17 mouse cellular contexts compared by ENCODE assay signal in genomic region chr3:82138002-82138667, GRCm38 (mm10). TPM values are rescaled to one million over a fixed set of nuclear protein-coding genes. Genes with fewer than 3 reads are reported as not detected.
DNase-seq lines count a peak whose midpoint lies in the region; ATAC-seq and TF ChIP-seq lines count a peak whose summit lies in the region.
"Had no signal": no experiment of that assay in that cellular context is flagged by ENCODE, and none has a peak within 500 bp of the region (broad histone marks: within the 10 kb centered on the region; RNA-seq: fewer than 3 reads in every experiment).

No protein-coding gene starts in this region.

- H3K27ac ChIP-seq in heart, embryonic 11.5 days (ENCODE audit: low read depth, low read length): peak overlapping the region; percentile 37; the same call in 1 of the 2 replicates
- 0 out of 2 replicates have a peak overlapping the region, but pooled peaks have one; percentile 66 for H3K27ac ChIP-seq in kidney, embryonic 16.5 days (ENCODE audit: low read length)
- H3K27ac ChIP-seq in kidney, adult 2 months (ENCODE audit: insufficient read depth, low read depth, low read length): no peak overlapping the region
- H3K27ac ChIP-seq in neural tube, embryonic 13.5 days (replicated peaks): no peak overlapping the region
- H3K27ac ChIP-seq in hindbrain, postnatal 0 days: no peak overlapping the region
- H3K27ac ChIP-seq: embryonic facial prominence, embryonic 12.5 days; limb, embryonic 10.5 days; liver, embryonic 12.5 days; macrophage; midbrain, embryonic 13.5 days had no signal

- H3K9me3 ChIP-seq in heart, embryonic 11.5 days (replicated peaks; ENCODE audit: control insufficient read depth, low read length): no peaks in the 10 kb centered on the region
- no peaks in the 10 kb centered on the region for H3K9me3 ChIP-seq in kidney, embryonic 16.5 days (ENCODE audit: low read length)
- no peaks in the 10 kb centered on the region for H3K9me3 ChIP-seq in neural tube, embryonic 13.5 days
- no peaks in the 10 kb centered on the region for H3K9me3 ChIP-seq in hindbrain, postnatal 0 days (ENCODE audit: low read length)
- H3K9me3 ChIP-seq: embryonic facial prominence, embryonic 12.5 days; limb, embryonic 10.5 days; liver, embryonic 12.5 days; midbrain, embryonic 13.5 days had no signal

- 66% methylated on average over 13 of the region's 13 CpGs for WGBS in heart, embryonic 11.5 days (ENCODE audit: insufficient replicate concordance)
- WGBS in kidney, embryonic 16.5 days: 24% methylated on average over 13 of the region's 13 CpGs
- 37% methylated on average over 13 of the region's 13 CpGs for WGBS in kidney, adult 2 months
- WGBS in neural tube, embryonic 13.5 days: 27% methylated on average over 13 of the region's 13 CpGs
- 58% methylated on average over 13 of the region's 13 CpGs for WGBS in hindbrain, postnatal 0 days

- DNase-seq in heart, postnatal 14 days: no peak
- no peak for DNase-seq in kidney, adult 2 months
- DNase-seq in neural tube, embryonic 10.5 days (ENCODE audit: extremely low spot score, low spot score): no peak
- DNase-seq in hindbrain, postnatal 0 days (ENCODE audit: low spot score): no peak
- DNase-seq: adrenal gland, adult 2 months; cerebellum, adult 2 months; right cerebral cortex, postnatal 25 days; thymus, postnatal 4 days had no signal

- H3K4me2 ChIP-seq in heart, embryonic 11.5 days: no peak overlapping the region
- H3K4me2 ChIP-seq in kidney, embryonic 16.5 days (replicated peaks; ENCODE audit: low read depth, low read length): 0 out of 2 replicates have a peak overlapping the region, but pooled peaks have one; percentile 12
- no peak overlapping the region for H3K4me2 ChIP-seq in neural tube, embryonic 13.5 days
- no peak overlapping the region for H3K4me2 ChIP-seq in hindbrain, postnatal 0 days (ENCODE audit: low read depth, low read length)
- H3K4me2 ChIP-seq: embryonic facial prominence, embryonic 12.5 days; liver, embryonic 12.5 days; midbrain, embryonic 13.5 days had no signal

- no peaks in the 10 kb centered on the region for H3K36me3 ChIP-seq in heart, embryonic 11.5 days (ENCODE audit: control insufficient read depth, insufficient read depth, low read length)
- no peaks in the 10 kb centered on the region for H3K36me3 ChIP-seq in kidney, embryonic 16.5 days (ENCODE audit: insufficient read depth, low read length)
- no peaks in the 10 kb centered on the region for H3K36me3 ChIP-seq in kidney, adult 2 months (ENCODE audit: control insufficient read depth, insufficient read depth, low read length)
- no peaks in the 10 kb centered on the region for H3K36me3 ChIP-seq in neural tube, embryonic 13.5 days
- H3K36me3 ChIP-seq in hindbrain, postnatal 0 days (ENCODE audit: insufficient read depth, low read length): no peaks in the 10 kb centered on the region
- H3K36me3 ChIP-seq: embryonic facial prominence, embryonic 12.5 days; limb, embryonic 10.5 days; liver, embryonic 12.5 days; midbrain, embryonic 13.5 days had no signal

- no peaks in the 10 kb centered on the region for H3K27me3 ChIP-seq in heart, embryonic 11.5 days (ENCODE audit: control insufficient read depth, insufficient read depth, low read length)
- no peaks in the 10 kb centered on the region for H3K27me3 ChIP-seq in kidney, embryonic 16.5 days (ENCODE audit: insufficient read depth, low read length)
- H3K27me3 ChIP-seq in kidney, adult 2 months (replicated peaks; ENCODE audit: control insufficient read depth, insufficient read depth, low read length): no peaks in the 10 kb centered on the region
- peaks cover 5% of the 10 kb centered on the region for H3K27me3 ChIP-seq in neural tube, embryonic 13.5 days
- no peaks in the 10 kb centered on the region for H3K27me3 ChIP-seq in hindbrain, postnatal 0 days (ENCODE audit: insufficient read depth, low read length)
- H3K27me3 ChIP-seq: embryonic facial prominence, embryonic 12.5 days; liver, embryonic 12.5 days; midbrain, embryonic 13.5 days had no signal

- intact Hi-C loops in heart, postnatal 14 days (cut with DNase I): loop anchor here (5.0 kb wide), 1 partner anchor 66 kb away; the partner anchor contains the start of gene Gucy1b1

- TF ChIP-seq CTCF in kidney, adult 2 months (conservative IDR thresholded peaks at IDR 0.05; ENCODE audit: insufficient read depth, insufficient read length, low read depth, low read length): no peak
- no peak for TF ChIP-seq CTCF in hindbrain, postnatal 0 days (IDR thresholded peaks at IDR 0.05; ENCODE audit: low read depth)

- H3K9ac ChIP-seq in heart, embryonic 11.5 days (ENCODE audit: low read depth, low read length): no peak overlapping the region
- H3K9ac ChIP-seq in kidney, embryonic 16.5 days (replicated peaks; ENCODE audit: low read length): no peak overlapping the region
- no peak overlapping the region for H3K9ac ChIP-seq in neural tube, embryonic 13.5 days
- H3K9ac ChIP-seq in hindbrain, postnatal 0 days (replicated peaks; ENCODE audit: low read length): no peak overlapping the region
- H3K9ac ChIP-seq: embryonic facial prominence, embryonic 12.5 days; liver, embryonic 12.5 days; midbrain, embryonic 13.5 days had no signal

- H3K4me3 ChIP-seq in heart, embryonic 11.5 days (ENCODE audit: low read depth, low read length): no peak overlapping the region
- H3K4me3 ChIP-seq in kidney, embryonic 16.5 days (ENCODE audit: low read length): no peak overlapping the region
- no peak overlapping the region for H3K4me3 ChIP-seq in kidney, adult 2 months (ENCODE audit: insufficient read depth, low read depth, low read length)
- H3K4me3 ChIP-seq in neural tube, embryonic 13.5 days: no peak overlapping the region
- H3K4me3 ChIP-seq in hindbrain, postnatal 0 days (ENCODE audit: low read length): no peak overlapping the region
- H3K4me3 ChIP-seq: embryonic facial prominence, embryonic 12.5 days; limb, embryonic 10.5 days; liver, embryonic 12.5 days; midbrain, embryonic 13.5 days; myocyte had no signal

- H3K4me1 ChIP-seq in heart, embryonic 11.5 days (ENCODE audit: control insufficient read depth, insufficient read depth, low read length): peaks cover 15% of the 10 kb centered on the region; the same call in 1 of the 2 replicates
- H3K4me1 ChIP-seq in kidney, embryonic 16.5 days (ENCODE audit: insufficient read depth, low read length): peaks cover 4% of the 10 kb centered on the region
- no peaks in the 10 kb centered on the region for H3K4me1 ChIP-seq in kidney, adult 2 months (ENCODE audit: control insufficient read depth, insufficient read depth, low read length)
- H3K4me1 ChIP-seq in neural tube, embryonic 13.5 days (replicated peaks): peaks cover 7% of the 10 kb centered on the region
- no peaks in the 10 kb centered on the region for H3K4me1 ChIP-seq in hindbrain, postnatal 0 days (ENCODE audit: insufficient read depth, low read length)
- H3K4me1 ChIP-seq: embryonic facial prominence, embryonic 12.5 days; liver, embryonic 12.5 days; midbrain, embryonic 13.5 days had no signal

- TF ChIP-seq POLR2A in kidney, adult 2 months (IDR thresholded peaks at IDR 0.05; ENCODE audit: low read depth, low read length): no peak

- ATAC-seq in heart, embryonic 11.5 days (replicated peaks; ENCODE audit: insufficient number of reproducible peaks, low FRiP score, low TSS enrichment): no peak
- ATAC-seq in kidney, embryonic 16.5 days (ENCODE audit: low FRiP score, low TSS enrichment): peak; percentile 88
- peak; percentile 23 for ATAC-seq in neural tube, embryonic 13.5 days (ENCODE audit: low read depth)
- ATAC-seq in hindbrain, postnatal 0 days: no peak
- ATAC-seq: liver, embryonic 12.5 days; midbrain, embryonic 13.5 days had no signal

RNA-seq across cellular contexts. Expression of gene Gucy1a1, which starts 7.5 kb away (rescaled TPM):
- 45.4 and 57.7 TPM in 2 replicates for polyA plus RNA-seq in heart, embryonic 11.5 days (2014; fragmentation: Nextera tagmentation; extraction: Ambion mirVana)
- 10 to 100 TPM; 26.6 to 34.5 TPM for total RNA-seq in heart, postnatal 14 days (2021)
- polyA plus RNA-seq in kidney, embryonic 16.5 days (2015; fragmentation: Nextera tagmentation; extraction: Ambion mirVana): 77.9 and 78.6 TPM in 2 replicates
- polyA plus RNA-seq in kidney, adult 2 months (2012; rRNA removed): 13.1 and 14.8 TPM in 2 replicates
- polyA plus RNA-seq in neural tube, embryonic 13.5 days (2015; fragmentation: Nextera tagmentation; extraction: Ambion mirVana): 8.1 and 9.2 TPM in 2 replicates
- 43.4 and 46.7 TPM in 2 replicates for total RNA-seq in hindbrain, postnatal 0 days (2014; rRNA removed)
- 27.2 and 27.6 TPM in 2 replicates for polyA plus RNA-seq in hindbrain, postnatal 0 days (2015; fragmentation: Nextera tagmentation; extraction: Ambion mirVana)
- polyA plus RNA-seq: myocyte had no signal

Comparison
In these comparisons a context has a peak if more than half of its experiments do, and no peak if none do; other contexts are left out.
1. H3K27ac ChIP-seq: peak in heart, embryonic 11.5 days (single experiment) and kidney, embryonic 16.5 days (single experiment); none in kidney, adult 2 months (single experiment), neural tube, embryonic 13.5 days (single experiment) and hindbrain, postnatal 0 days (single experiment).
2. ATAC-seq: peak in kidney, embryonic 16.5 days (single experiment) and neural tube, embryonic 13.5 days (single experiment); none in heart, embryonic 11.5 days (single experiment) and hindbrain, postnatal 0 days (single experiment).